Mouse (Mus musculus) heart, embryonic 14.5 days (tissue): ENCODE measurements around the gene Pigg. TPM values are rescaled to one million over a fixed set of nuclear protein-coding genes. Genes with fewer than 3 reads are reported as not detected.

Experiments used
- ATAC-seq: fragments of 200-750 bp; cut with Nextera tagmentation; 2 replicates; pipeline ENCODE4 v1.8.0; 2017; ENCODE audit warnings: low read depth, moderate TSS enrichment; ENCODE audit not compliant: insufficient number of reproducible peaks, insufficient read depth, low FRiP score
- H3K27ac ChIP-seq, 2 experiments: fragments of 200-500 bp in 1 of 2; fragments of 300-500 bp in 1 of 2; sonication (generic) in 1 of 2; replicated peaks in 1 of 2; 2 replicates each; pipeline ENCODE4 v1.5.1; 2012 to 2014; ENCODE audit warnings: low read depth in 2 of 2, low read length in 2 of 2, control low read depth in 1 of 2, mild to moderate bottlenecking in 1 of 2, mixed read lengths in 1 of 2; ENCODE audit not compliant: control insufficient read depth in 1 of 2, insufficient read depth in 1 of 2
- H3K27me3 ChIP-seq: fragments of 300-500 bp; sonication (generic); 2 replicates; pipeline ENCODE4 v1.6.1; 2014; ENCODE audit warnings: mild to moderate bottlenecking, low read length, control low read depth; ENCODE audit not compliant: control insufficient read depth, insufficient read depth
- H3K36me3 ChIP-seq: fragments of 300-500 bp; sonication (generic); 2 replicates; pipeline ENCODE4 v1.6.1; 2014; ENCODE audit warnings: mild to moderate bottlenecking, control low read depth, low read length, mixed read lengths; ENCODE audit not compliant: control insufficient read depth, insufficient read depth
- H3K4me1 ChIP-seq, 2 experiments: fragments of 200-500 bp in 1 of 2; fragments of 300-500 bp in 1 of 2; sonication (generic) in 1 of 2; 2 replicates each; pipeline ENCODE4 v1.6.1; 2012 to 2014; ENCODE audit warnings: low read length in 2 of 2, control low read depth in 1 of 2, mixed read lengths in 1 of 2; ENCODE audit not compliant: control insufficient read depth in 2 of 2, insufficient read depth in 2 of 2
- H3K4me2 ChIP-seq: fragments of 300-500 bp; sonication (generic); 2 replicates; pipeline ENCODE4 v1.6.1; 2014; ENCODE audit warnings: mild to moderate bottlenecking, low read length
- H3K4me3 ChIP-seq, 2 experiments: fragments of 200-500 bp in 1 of 2; fragments of 300-500 bp in 1 of 2; sonication (generic) in 1 of 2; 2 replicates each; pipeline ENCODE4 v1.5.1; 2012 to 2014; ENCODE audit warnings: low read length in 2 of 2, mild to moderate bottlenecking in 2 of 2, control low read depth in 1 of 2, low read depth in 1 of 2, moderate library complexity in 1 of 2; ENCODE audit not compliant: control insufficient read depth in 1 of 2, insufficient read depth in 1 of 2
- H3K9ac ChIP-seq: fragments of 300-500 bp; sonication (generic); 2 replicates; pipeline ENCODE4 v1.6.1; 2014; ENCODE audit warnings: mild to moderate bottlenecking, low read length
- H3K9me3 ChIP-seq: fragments of 300-500 bp; sonication (generic); 2 replicates; pipeline ENCODE4 v1.6.1; 2016; ENCODE audit warnings: low read length, control low read depth; ENCODE audit not compliant: control insufficient read depth
- WGBS: fragments of 180-500 bp; shearing (Covaris S2); extraction: QIAGEN DNeasy Blood & Tissue Kit; methylation state at CpG from one replicate; pipeline ENCODE4 v1.1.7; 2014; 5-methylcytosine and 5-hydroxymethylcytosine counted together
- polyA plus RNA-seq: library from polyadenylated mRNA; unstranded; fragments of >200 nt; fragmentation: Nextera tagmentation; extraction: Ambion mirVana; gene quantifications from 2 replicates; pipeline ENCODE4 v1.2.1, GENCODE M21; 2014

The Pigg gene
- polyA plus RNA-seq, 1 experiment from 2014 or later = 3.6 TPM

DNA sequence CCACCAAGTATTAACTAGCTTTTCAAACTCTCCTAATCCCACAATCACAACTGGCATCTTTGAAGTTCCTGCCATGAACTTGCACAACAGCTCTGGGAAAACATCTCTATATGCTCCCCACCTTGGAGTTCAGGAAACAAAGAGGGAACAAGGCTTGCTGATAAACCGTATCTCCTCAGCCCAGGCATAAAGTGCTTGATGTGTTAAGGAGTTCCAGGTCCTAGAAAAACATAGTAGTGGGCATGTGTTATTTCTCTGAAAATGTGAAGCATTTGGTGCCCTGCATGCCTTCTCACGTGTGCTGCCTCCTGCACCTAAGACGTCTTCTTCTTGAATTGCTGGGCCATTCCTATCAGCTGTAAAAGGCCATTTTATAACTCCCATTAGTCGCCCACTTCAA, 25.0 kb downstream of the Pigg start:
- Histone ChIP-seq H3K4me1 (no peaks in the 10 kb centered on the region), H3K4me3 (no peak overlapping the region), H3K9me3 (no peaks in the 10 kb centered on the region), H3K27me3 (no peaks in the 10 kb centered on the region), H3K9ac (no peak overlapping the region), H3K27ac (no peak overlapping the region), H3K4me2 (no peak overlapping the region), H3K36me3 (peaks cover 56% of the 10 kb centered on the region)
- 54% methylated on average over 4 of the region's 4 CpGs for WGBS
- ATAC-seq = no peak

DNA sequence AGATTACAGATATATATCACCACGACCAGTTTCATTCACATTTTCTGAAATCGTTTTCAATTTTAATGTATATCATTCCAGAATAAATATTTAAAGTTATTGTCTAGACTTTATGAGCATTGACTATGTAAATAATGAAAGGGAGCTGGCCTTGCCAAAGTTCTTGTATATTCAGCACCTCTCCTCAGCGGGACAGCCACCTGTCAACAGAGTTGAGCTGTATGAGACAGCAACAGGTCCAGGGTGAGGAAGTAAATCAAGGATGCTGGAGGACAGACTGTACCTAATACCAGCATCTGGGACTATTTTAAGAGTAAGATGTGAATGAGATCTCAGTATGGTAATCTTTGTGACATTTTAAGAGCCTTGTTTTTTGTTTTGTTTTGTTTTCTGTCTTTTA, 25.6 kb downstream of the Pigg start:
- 75% methylated on average over 3 of the region's 3 CpGs for WGBS
- Histone ChIP-seq H3K27ac (no peak overlapping the region), H3K27me3 (no peaks in the 10 kb centered on the region), H3K4me2 (no peak overlapping the region), H3K9ac (no peak overlapping the region), H3K9me3 (no peaks in the 10 kb centered on the region), H3K36me3 (peaks cover 52% of the 10 kb centered on the region), H3K4me1 (no peaks in the 10 kb centered on the region), H3K4me3 (no peak overlapping the region)
- ATAC-seq = no peak

DNA sequence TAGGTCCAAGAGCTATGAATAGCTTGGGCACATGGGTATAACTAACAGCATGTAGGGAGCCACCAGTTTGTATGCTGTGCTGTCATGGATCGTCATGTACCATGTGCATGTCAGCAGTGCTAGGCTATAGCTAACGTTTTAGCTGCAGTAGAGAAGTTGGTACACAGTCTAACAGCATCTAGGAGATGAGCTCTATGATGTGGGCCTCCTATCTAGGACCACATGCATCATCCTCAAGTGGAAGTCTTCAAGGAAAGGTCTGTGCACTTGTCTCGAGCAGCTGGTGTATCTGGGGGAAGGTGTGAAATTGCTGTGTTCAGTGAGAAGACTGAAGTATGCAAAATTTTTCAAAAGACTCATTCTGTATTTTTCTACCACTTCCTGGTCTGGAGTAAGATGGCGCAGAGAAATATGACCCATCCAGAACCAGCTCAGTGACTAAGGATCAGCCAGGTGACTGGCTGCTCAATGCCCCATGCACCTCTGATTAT, 31.3 kb downstream of the Pigg start:
- Histone ChIP-seq H3K9me3 (no peaks in the 10 kb centered on the region), H3K9ac (no peak overlapping the region), H3K4me2 (no peak overlapping the region), H3K27me3 (no peaks in the 10 kb centered on the region), H3K27ac (no peak overlapping the region), H3K4me1 (no peaks in the 10 kb centered on the region), H3K36me3 (peaks cover 45% of the 10 kb centered on the region), H3K4me3 (no peak overlapping the region)
- WGBS = 86% methylated on average over 4 of the region's 4 CpGs
- no peak for ATAC-seq

DNA sequence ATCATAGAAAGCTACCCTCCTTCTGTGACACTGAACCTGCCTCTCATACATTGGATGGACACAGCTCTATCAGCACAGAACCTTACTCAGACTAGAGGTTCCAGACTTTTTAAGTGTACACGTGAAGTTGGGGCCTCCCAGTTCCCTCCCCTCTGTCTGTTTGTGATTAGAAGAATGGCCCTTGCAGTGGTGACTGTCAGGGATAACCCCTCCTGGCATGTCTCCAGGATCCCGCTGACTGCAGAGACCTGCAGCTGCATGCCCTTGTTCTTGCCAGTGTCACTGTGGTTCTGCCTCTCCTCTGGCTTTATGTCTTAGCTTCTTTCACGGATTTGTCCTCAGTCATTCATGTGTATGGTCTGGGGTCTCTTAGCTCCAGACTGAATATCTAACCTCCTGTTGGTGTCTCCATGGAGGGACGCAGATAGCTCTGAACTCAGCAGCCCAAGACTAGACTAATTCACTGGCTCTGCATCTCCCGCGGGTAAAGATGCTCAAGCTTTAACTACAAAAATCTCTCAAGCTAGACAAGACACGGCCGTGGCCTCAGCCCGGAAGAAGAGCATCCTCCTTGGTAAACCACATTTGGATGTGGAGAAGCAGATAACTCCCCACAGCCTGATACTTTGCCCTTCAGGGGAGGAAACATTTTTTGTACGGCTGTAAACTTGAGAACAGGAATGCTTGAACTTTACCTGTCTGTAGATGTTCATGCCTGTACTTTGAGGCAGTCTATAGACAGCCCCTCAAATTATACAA, 33.1 kb downstream of the Pigg start:
- Histone ChIP-seq H3K4me1 (no peaks in the 10 kb centered on the region), H3K27ac (no peak overlapping the region), H3K9ac (no peak overlapping the region), H3K4me2 (no peak overlapping the region), H3K9me3 (no peaks in the 10 kb centered on the region), H3K4me3 (no peak overlapping the region), H3K27me3 (no peaks in the 10 kb centered on the region), H3K36me3 (peaks cover 45% of the 10 kb centered on the region)
- WGBS = 78% methylated on average over 10 of the region's 10 CpGs
- ATAC-seq = no peak

DNA sequence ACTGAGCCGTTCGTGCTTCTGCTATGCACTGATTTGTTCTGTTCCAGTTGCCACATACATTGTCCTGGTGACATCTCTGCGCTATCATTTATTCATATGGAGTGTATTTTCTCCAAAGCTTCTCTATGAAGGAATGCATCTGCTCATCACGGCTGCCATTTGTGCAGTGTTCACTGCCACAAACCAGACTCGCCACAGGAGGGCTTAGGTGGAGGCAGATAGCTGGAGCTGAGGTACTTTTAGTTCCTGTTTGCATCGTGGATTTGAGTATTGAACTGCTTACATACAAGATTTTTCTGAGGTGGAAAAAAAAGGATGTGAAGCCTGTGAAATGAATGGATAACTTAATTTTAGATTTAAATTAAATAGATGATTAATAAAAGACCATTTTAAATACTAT, 35.4 kb downstream of the Pigg start:
- no peak overlapping the region for H3K4me3 ChIP-seq
- no peak overlapping the region for H3K27ac ChIP-seq
- 75% methylated on average over 6 of the region's 6 CpGs for WGBS
- ATAC-seq = no peak
- H3K4me1 ChIP-seq = no peaks in the 10 kb centered on the region
- no peaks in the 10 kb centered on the region for H3K27me3 ChIP-seq
- H3K9ac ChIP-seq = no peak overlapping the region
- H3K4me2 ChIP-seq = no peak overlapping the region
- H3K9me3 ChIP-seq = no peaks in the 10 kb centered on the region; the same call in 1 of the 2 replicates
- H3K36me3 ChIP-seq = peaks cover 40% of the 10 kb centered on the region

DNA sequence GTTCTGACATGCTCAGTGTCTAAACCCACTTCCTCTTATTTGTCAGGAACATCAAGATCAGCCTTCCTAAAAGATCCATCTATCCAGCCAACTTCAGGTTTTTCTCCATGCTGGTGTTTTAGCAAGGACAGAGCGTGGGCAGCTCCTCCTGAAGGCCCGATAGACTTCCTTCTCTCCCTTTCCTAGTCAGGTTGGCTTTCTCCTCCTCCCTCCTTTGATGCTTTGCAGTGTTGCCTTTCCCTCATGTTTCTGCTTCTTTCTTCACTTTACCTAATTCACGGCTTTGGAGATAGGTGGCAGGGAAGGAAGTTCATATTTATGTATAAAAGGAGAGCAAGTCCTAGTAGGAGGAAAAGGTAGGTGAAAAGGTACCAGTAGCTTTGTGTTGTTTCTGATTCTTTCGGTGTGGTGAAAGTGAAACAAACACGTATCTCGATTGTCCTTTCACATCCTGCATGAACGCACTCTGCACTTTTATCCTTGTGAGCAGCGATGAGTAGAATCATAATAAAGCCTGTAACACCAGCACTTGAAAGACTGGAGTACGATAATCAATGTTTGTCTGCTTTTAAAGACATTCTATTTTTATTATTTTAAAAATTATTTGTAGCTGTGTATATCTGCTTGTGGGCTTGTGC, 37.2 kb downstream of the Pigg start:
- H3K27ac ChIP-seq = no peak overlapping the region
- H3K27me3 ChIP-seq = no peaks in the 10 kb centered on the region
- H3K9me3 ChIP-seq = no peaks in the 10 kb centered on the region; the same call in 1 of the 2 replicates
- H3K9ac ChIP-seq = no peak overlapping the region
- WGBS = 93% methylated on average over 9 of the region's 9 CpGs
- no peaks in the 10 kb centered on the region for H3K4me1 ChIP-seq
- H3K4me2 ChIP-seq = no peak overlapping the region
- no peak overlapping the region for H3K4me3 ChIP-seq
- ATAC-seq = no peak
- H3K36me3 ChIP-seq = peaks cover 29% of the 10 kb centered on the region

DNA sequence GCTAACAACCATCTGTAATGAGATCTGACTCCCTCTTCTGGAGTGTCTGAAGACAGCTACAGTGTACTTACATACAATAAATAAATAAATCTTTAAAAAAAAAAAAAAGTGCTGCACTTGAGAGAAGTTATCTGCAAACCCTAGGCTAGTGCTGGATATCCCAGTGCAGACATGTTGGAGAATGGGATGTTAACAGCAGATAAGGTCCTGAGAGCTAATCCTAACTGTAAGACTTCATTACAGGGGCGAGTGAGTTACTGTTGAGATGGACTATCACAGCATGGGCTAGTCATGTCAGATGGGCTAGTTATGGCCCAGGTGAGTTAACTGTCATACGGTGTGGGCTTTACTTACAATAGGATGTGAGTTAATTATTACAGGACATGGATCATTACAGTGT, 41.6 kb downstream of the Pigg start:
- no peak overlapping the region for H3K27ac ChIP-seq
- 83% methylated on average over 2 of the region's 2 CpGs for WGBS
- no peaks in the 10 kb centered on the region; the same call in 1 of the 2 replicates for H3K9me3 ChIP-seq
- H3K36me3 ChIP-seq = peaks cover 11% of the 10 kb centered on the region
- H3K4me3 ChIP-seq = no peak overlapping the region
- H3K4me2 ChIP-seq = no peak overlapping the region
- no peaks in the 10 kb centered on the region for H3K4me1 ChIP-seq
- no peak for ATAC-seq
- no peak overlapping the region for H3K9ac ChIP-seq
- no peaks in the 10 kb centered on the region for H3K27me3 ChIP-seq
